Mouse (Mus musculus): ENCODE data around the gene Ifitm2. TPM values are rescaled to one million over a fixed set of nuclear protein-coding genes. Genes with fewer than 3 reads are reported as not detected.

Ifitm2 gene
- polyA plus RNA-seq, 1 experiment = 279 TPM

GRCm38 (mm10) chr7:140967862-140968591 is 12.2 kb upstream of the Ifitm2 start:
- H3K4me3 ChIP-seq (ENCODE audit: extremely low read depth, insufficient read depth, insufficient read length) = no peak overlapping the region
- peak overlapping the region; percentile 18; the same call in 1 of the 2 replicates for H3K27ac ChIP-seq (ENCODE audit: insufficient read depth, low read length)
- 0 out of 2 replicates have a peak, but pooled peaks cover 2% of the 10 kb centered on the region for H3K4me1 ChIP-seq (ENCODE audit: control insufficient read depth, insufficient read depth, insufficient read length)
- no peak for DNase-seq (ENCODE audit: low read depth in 1 of 2, low spot score in 2 of 2)
- H3K36me3 ChIP-seq (ENCODE audit: control insufficient read depth, insufficient read depth, low read length) = no peaks in the 10 kb centered on the region
- WGBS = 19% methylated on average over 14 of the region's 14 CpGs
- TF ChIP-seq POLR2A (IDR thresholded peaks at IDR 0.05; ENCODE audit: low read depth, low read length) (no peak), CTCF (IDR thresholded peaks at IDR 0.05; ENCODE audit: extremely low read depth, insufficient read depth, insufficient read length, insufficient replicate concordance) (no peak)
- H3K27me3 ChIP-seq (ENCODE audit: control insufficient read depth, insufficient read depth, low read length) = no peaks in the 10 kb centered on the region

GRCm38 (mm10) chr7:140966921-140967320 is 11.1 kb upstream of the Ifitm2 start, which contains the start of gene Ifitm1:
TSS of gene Ifitm1 (plus strand) at chr7:140967221.
- DNase-seq (ENCODE audit: low read depth in 1 of 2, low spot score in 2 of 2) = no peak
- H3K27ac ChIP-seq (ENCODE audit: insufficient read depth, low read length) = no peak within 1 kb of the TSS
- TF ChIP-seq POLR2A (IDR thresholded peaks at IDR 0.05; ENCODE audit: low read depth, low read length) (no peak), CTCF (IDR thresholded peaks at IDR 0.05; ENCODE audit: extremely low read depth, insufficient read depth, insufficient read length, insufficient replicate concordance) (no peak)
- H3K4me1 ChIP-seq (ENCODE audit: control insufficient read depth, insufficient read depth, insufficient read length) = 0 out of 2 replicates have a peak, but pooled peaks cover 2% of the 10 kb centered on the region
- no peak within 1 kb of the TSS for H3K4me3 ChIP-seq (ENCODE audit: extremely low read depth, insufficient read depth, insufficient read length)
- no peaks in the 10 kb centered on the region for H3K36me3 ChIP-seq (ENCODE audit: control insufficient read depth, insufficient read depth, low read length)
- 79% methylated on average over 4 of the region's 4 CpGs for WGBS
- no peaks in the 10 kb centered on the region for H3K27me3 ChIP-seq (ENCODE audit: control insufficient read depth, insufficient read depth, low read length)

DNA sequence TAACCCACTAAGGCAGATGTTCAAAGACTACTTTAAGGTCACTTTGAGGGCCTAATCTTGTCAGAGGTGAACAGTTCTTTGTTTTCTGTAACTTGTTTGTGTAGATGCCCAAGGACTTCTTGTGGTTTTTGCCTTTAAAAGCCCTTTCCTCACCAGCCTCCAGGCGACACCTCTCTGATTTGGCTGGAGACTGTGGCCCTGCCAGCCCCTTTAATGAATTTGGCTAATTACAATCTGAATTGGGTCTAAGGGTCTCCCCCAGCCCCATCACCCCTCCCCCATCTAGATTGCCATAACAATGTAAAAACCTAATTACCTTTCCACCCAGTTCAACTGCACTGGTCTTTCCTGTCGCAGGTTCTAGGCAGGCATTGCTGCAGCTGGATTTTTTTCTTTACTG is 6.9 kb upstream of the Ifitm2 start:
- Histone ChIP-seq H3K27me3 (ENCODE audit: control insufficient read depth, insufficient read depth, low read length) (no peaks in the 10 kb centered on the region), H3K36me3 (ENCODE audit: control insufficient read depth, insufficient read depth, low read length) (no peaks in the 10 kb centered on the region), H3K4me1 (ENCODE audit: control insufficient read depth, insufficient read depth, insufficient read length) (no peaks in the 10 kb centered on the region), H3K4me3 (ENCODE audit: extremely low read depth, insufficient read depth, insufficient read length) (no peak overlapping the region), H3K27ac (ENCODE audit: insufficient read depth, low read length) (no peak overlapping the region)
- 91% methylated on average over 2 of the region's 2 CpGs for WGBS
- no peak for DNase-seq (ENCODE audit: low read depth in 1 of 2, low spot score in 2 of 2)
- TF ChIP-seq POLR2A (IDR thresholded peaks at IDR 0.05; ENCODE audit: low read depth, low read length) = no peak
- no peak for TF ChIP-seq CTCF (IDR thresholded peaks at IDR 0.05; ENCODE audit: extremely low read depth, insufficient read depth, insufficient read length, insufficient replicate concordance)

DNA sequence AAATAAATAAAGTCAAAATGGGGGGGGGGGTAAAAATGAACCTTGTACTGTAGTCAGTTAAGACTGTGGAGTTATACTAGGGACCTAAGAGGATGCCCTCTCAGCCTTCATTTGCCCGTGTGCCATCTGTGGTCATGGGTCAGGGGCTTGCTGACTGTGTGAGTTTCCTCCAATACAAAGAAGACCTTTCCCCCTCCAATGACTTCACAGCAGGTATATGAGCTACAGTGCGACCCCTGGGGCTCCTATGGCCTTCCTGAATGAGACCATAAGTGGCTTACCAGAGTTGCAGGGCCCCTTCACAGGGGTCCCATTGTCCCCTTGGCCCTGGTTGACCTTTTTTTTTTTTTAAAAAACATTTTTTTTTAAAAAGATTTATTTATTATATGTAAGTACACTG is 5.6 kb upstream of the Ifitm2 start:
- TF ChIP-seq POLR2A (IDR thresholded peaks at IDR 0.05; ENCODE audit: low read depth, low read length) = no peak

GRCm38 (mm10) chr7:140960026-140960425 is 4.2 kb upstream of the Ifitm2 start:
- no peak for TF ChIP-seq POLR2A (IDR thresholded peaks at IDR 0.05; ENCODE audit: low read depth, low read length)
- TF ChIP-seq CTCF (IDR thresholded peaks at IDR 0.05; ENCODE audit: extremely low read depth, insufficient read depth, insufficient read length, insufficient replicate concordance) = no peak
- Histone ChIP-seq H3K4me3 (ENCODE audit: extremely low read depth, insufficient read depth, insufficient read length) (no peak overlapping the region), H3K4me1 (ENCODE audit: control insufficient read depth, insufficient read depth, insufficient read length) (peaks cover 4% of the 10 kb centered on the region; the same call in 1 of the 2 replicates), H3K27ac (ENCODE audit: insufficient read depth, low read length) (no peak overlapping the region), H3K36me3 (ENCODE audit: control insufficient read depth, insufficient read depth, low read length) (no peaks in the 10 kb centered on the region), H3K27me3 (ENCODE audit: control insufficient read depth, insufficient read depth, low read length) (no peaks in the 10 kb centered on the region)
- WGBS = 83% methylated on average over 5 of the region's 5 CpGs
- DNase-seq (ENCODE audit: low read depth in 1 of 2, low spot score in 2 of 2) = no peak

More for the DNA sequence above, 5.6 kb upstream of the Ifitm2 start:
- no peaks in the 10 kb centered on the region for H3K36me3 ChIP-seq (ENCODE audit: control insufficient read depth, insufficient read depth, low read length)
- DNase-seq (ENCODE audit: low read depth in 1 of 2, low spot score in 2 of 2) = no peak
- H3K27me3 ChIP-seq (ENCODE audit: control insufficient read depth, insufficient read depth, low read length) = no peaks in the 10 kb centered on the region
- 78% methylated on average over 2 of the region's 2 CpGs for WGBS
- H3K4me1 ChIP-seq (ENCODE audit: control insufficient read depth, insufficient read depth, insufficient read length) = no peaks in the 10 kb centered on the region
- no peak overlapping the region for H3K27ac ChIP-seq (ENCODE audit: insufficient read depth, low read length)
- no peak overlapping the region for H3K4me3 ChIP-seq (ENCODE audit: extremely low read depth, insufficient read depth, insufficient read length)

DNA sequence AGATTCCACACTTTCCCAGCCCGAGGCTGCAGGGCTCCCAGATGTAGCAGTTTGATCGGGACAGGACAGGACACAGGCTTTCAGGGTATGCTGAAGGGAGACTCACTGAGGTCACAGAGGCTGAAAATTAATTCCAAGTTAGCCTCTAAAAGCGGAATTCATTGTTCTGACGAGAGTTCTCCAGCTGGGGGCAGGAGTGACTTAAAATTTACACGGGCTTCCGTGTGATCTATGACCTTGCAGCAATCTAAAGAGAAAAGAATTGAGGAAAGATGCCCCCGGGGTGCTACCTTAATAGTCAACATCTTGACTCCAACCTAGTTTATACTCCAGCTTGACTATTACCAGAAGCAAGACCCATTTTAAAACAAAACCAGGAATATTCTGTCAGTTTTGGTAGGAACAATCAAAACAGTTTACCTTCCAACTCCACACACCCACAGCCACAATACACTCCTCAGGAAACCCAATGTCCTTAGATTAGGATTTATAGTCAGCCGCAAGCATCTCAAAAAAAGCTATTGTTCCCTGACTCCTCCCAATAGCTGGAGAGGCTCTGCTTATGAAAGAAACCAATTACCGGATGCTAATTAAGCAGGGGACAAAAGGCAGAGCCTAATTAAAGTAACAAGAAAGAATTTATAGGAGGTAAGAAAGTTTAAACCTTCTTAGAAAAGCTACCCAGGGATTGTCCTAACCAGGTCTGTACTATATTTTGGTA is 3.6 kb upstream of the Ifitm2 start:
- no peaks in the 10 kb centered on the region for H3K27me3 ChIP-seq (ENCODE audit: control insufficient read depth, insufficient read depth, low read length)
- no peak overlapping the region for H3K27ac ChIP-seq (ENCODE audit: insufficient read depth, low read length)
- H3K4me1 ChIP-seq (ENCODE audit: control insufficient read depth, insufficient read depth, insufficient read length) = peaks cover 9% of the 10 kb centered on the region; the same call in 1 of the 2 replicates
- TF ChIP-seq CTCF (IDR thresholded peaks at IDR 0.05; ENCODE audit: extremely low read depth, insufficient read depth, insufficient read length, insufficient replicate concordance) (peak; percentile 22; the same call in 1 of the 2 replicates), POLR2A (IDR thresholded peaks at IDR 0.05; ENCODE audit: low read depth, low read length) (no peak)
- 16% methylated on average over 9 of the region's 9 CpGs for WGBS
- H3K4me3 ChIP-seq (ENCODE audit: extremely low read depth, insufficient read depth, insufficient read length) = no peak overlapping the region
- peak in 1 of 2 experiments; percentile 19 for DNase-seq (ENCODE audit: low read depth in 1 of 2, low spot score in 2 of 2)
- H3K36me3 ChIP-seq (ENCODE audit: control insufficient read depth, insufficient read depth, low read length) = no peaks in the 10 kb centered on the region

- Histone ChIP-seq H3K36me3 (ENCODE audit: control insufficient read depth, insufficient read depth, low read length) (no peaks in the 10 kb centered on the region), H3K27me3 (ENCODE audit: control insufficient read depth, insufficient read depth, low read length) (no peaks in the 10 kb centered on the region), H3K27ac (ENCODE audit: insufficient read depth, low read length) (peak overlapping the region; percentile 66), H3K4me1 (ENCODE audit: control insufficient read depth, insufficient read depth, insufficient read length) (peaks cover 20% of the 10 kb centered on the region; the same call in 1 of the 2 replicates), H3K4me3 (ENCODE audit: extremely low read depth, insufficient read depth, insufficient read length) (no peak overlapping the region)
- 64% methylated on average over 6 of the region's 6 CpGs for WGBS
- TF ChIP-seq CTCF (IDR thresholded peaks at IDR 0.05; ENCODE audit: extremely low read depth, insufficient read depth, insufficient read length, insufficient replicate concordance) = no peak
- no peak for TF ChIP-seq POLR2A (IDR thresholded peaks at IDR 0.05; ENCODE audit: low read depth, low read length)
- DNase-seq (ENCODE audit: low read depth in 1 of 2, low spot score in 2 of 2) = no peak
Observed at GRCm38 (mm10) chr7:140956556-140956869, 726 bp upstream of the Ifitm2 start.
